In the genomic region with DNA sequence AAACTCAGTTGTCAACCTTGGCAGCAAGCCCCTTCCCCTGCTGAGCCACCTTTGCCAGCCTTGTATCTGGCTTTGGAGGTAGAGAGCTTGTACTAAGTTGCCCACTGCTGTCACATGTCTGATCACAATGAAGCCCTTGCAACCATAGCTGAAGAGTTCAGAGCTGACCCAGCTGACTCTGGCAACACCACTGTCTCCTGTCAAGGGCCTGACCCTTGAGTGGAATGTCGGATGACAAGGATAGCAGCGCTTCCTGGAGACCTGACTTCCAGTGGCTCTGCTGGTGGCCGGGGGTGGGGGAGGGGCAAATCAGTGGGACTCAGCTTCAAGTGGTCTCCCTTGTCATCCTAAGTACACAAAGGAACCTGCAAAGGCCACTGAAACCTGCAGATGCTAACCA, we compare ENCODE assay signal across 26 mouse cellular contexts.
DNase-seq lines count a peak whose midpoint lies in the region; ATAC-seq lines count a peak whose summit lies in the region.
"Had no signal": no experiment of that assay in that cellular context is flagged by ENCODE, and none has a peak within 500 bp of the region (broad histone marks: within the 10 kb centered on the region; RNA-seq: fewer than 3 reads in every experiment).

No protein-coding gene starts in this region.

- no peak for DNase-seq in forebrain, embryonic 10.5 days (ENCODE audit: extremely low spot score, low spot score)
- no peak for DNase-seq in hindbrain, embryonic 11.5 days (ENCODE audit: low spot score)
- no peak for DNase-seq in neural tube, embryonic 10.5 days (ENCODE audit: extremely low spot score, low spot score)
- DNase-seq in frontal cortex, adult 2 months (ENCODE audit: extremely low spot score in 1 of 2, low spot score in 1 of 2): no peak
- DNase-seq: adrenal gland, adult 8-10 months; cerebellum, adult 2 months; cerebellum, postnatal 14 days; forebrain, postnatal 0 days; gastrocnemius, postnatal 10 days; heart, postnatal 4 days; kidney, adult 18-20 months; kidney, postnatal 36 days; right cerebral cortex, postnatal 14 days; thymus, postnatal 14 days had no signal

- H3K4me3 ChIP-seq in forebrain, embryonic 10.5 days: no peak overlapping the region
- no peak overlapping the region for H3K4me3 ChIP-seq in forebrain, embryonic 16.5 days (replicated peaks; ENCODE audit: low read length)
- no peak overlapping the region for H3K4me3 ChIP-seq in hindbrain, embryonic 11.5 days (ENCODE audit: low read depth, low read length)
- no peak overlapping the region for H3K4me3 ChIP-seq in hindbrain, embryonic 16.5 days (ENCODE audit: low read length)
- no peak overlapping the region for H3K4me3 ChIP-seq in neural tube, embryonic 12.5 days
- H3K4me3 ChIP-seq: layer of hippocampus, adult 2 months; left cerebral cortex, adult 2 months; limb, embryonic 12.5 days; lung, embryonic 15.5 days had no signal

- no peak overlapping the region for H3K9ac ChIP-seq in forebrain, embryonic 16.5 days (replicated peaks; ENCODE audit: low read depth, low read length)
- H3K9ac ChIP-seq in hindbrain, embryonic 11.5 days (ENCODE audit: low read depth, low read length): no peak overlapping the region
- no peak overlapping the region for H3K9ac ChIP-seq in hindbrain, embryonic 16.5 days (ENCODE audit: low read depth, low read length)
- no peak overlapping the region for H3K9ac ChIP-seq in neural tube, embryonic 12.5 days
- H3K9ac ChIP-seq: forebrain, postnatal 0 days; limb, embryonic 12.5 days; lung, embryonic 15.5 days had no signal

- H3K4me2 ChIP-seq in forebrain, embryonic 16.5 days (ENCODE audit: low read length): no peak overlapping the region
- H3K4me2 ChIP-seq in hindbrain, embryonic 11.5 days (replicated peaks; ENCODE audit: low read depth, low read length): no peak overlapping the region
- no peak overlapping the region for H3K4me2 ChIP-seq in hindbrain, embryonic 16.5 days (ENCODE audit: low read length)
- H3K4me2 ChIP-seq in neural tube, embryonic 12.5 days (replicated peaks): 0 out of 2 replicates have a peak overlapping the region, but pooled peaks have one; percentile 21
- H3K4me2 ChIP-seq: heart, embryonic 11.5 days; limb, embryonic 12.5 days; liver, embryonic 11.5 days; lung, embryonic 15.5 days; midbrain, embryonic 11.5 days had no signal

- ATAC-seq in forebrain, embryonic 16.5 days: no peak
- no peak for ATAC-seq in hindbrain, embryonic 11.5 days (ENCODE audit: low FRiP score)
- ATAC-seq in hindbrain, embryonic 16.5 days: no peak
- no peak for ATAC-seq in neural tube, embryonic 12.5 days (ENCODE audit: low FRiP score, low read depth)
- ATAC-seq: inflammation-experienced regulatory T-cells, adult 6 months had no signal

- peaks cover 33% of the 10 kb centered on the region for H3K27me3 ChIP-seq in forebrain, embryonic 10.5 days (ENCODE audit: poor library complexity, severe bottlenecking)
- no peaks in the 10 kb centered on the region for H3K27me3 ChIP-seq in forebrain, embryonic 16.5 days (replicated peaks; ENCODE audit: control insufficient read depth, insufficient read depth, low read length)
- no peaks in the 10 kb centered on the region for H3K27me3 ChIP-seq in hindbrain, embryonic 11.5 days (ENCODE audit: control insufficient read depth, insufficient read depth, low read length)
- H3K27me3 ChIP-seq in hindbrain, embryonic 16.5 days (replicated peaks; ENCODE audit: control insufficient read depth, insufficient read depth, low read length): no peaks in the 10 kb centered on the region
- no peaks in the 10 kb centered on the region; the same call in 1 of the 2 replicates for H3K27me3 ChIP-seq in neural tube, embryonic 12.5 days (replicated peaks)
- H3K27me3 ChIP-seq: CH12.LX; lung, embryonic 15.5 days had no signal

- WGBS in forebrain, embryonic 10.5 days: 62% methylated on average over 3 of the region's 3 CpGs
- WGBS in forebrain, embryonic 16.5 days: 83% methylated on average over 3 of the region's 3 CpGs
- WGBS in hindbrain, embryonic 11.5 days: 44% methylated on average over 3 of the region's 3 CpGs
- 45% methylated on average over 3 of the region's 3 CpGs for WGBS in hindbrain, embryonic 16.5 days
- 52% methylated on average over 3 of the region's 3 CpGs for WGBS in neural tube, embryonic 12.5 days

- peaks cover 44% of the 10 kb centered on the region for H3K4me1 ChIP-seq in forebrain, embryonic 10.5 days
- H3K4me1 ChIP-seq in forebrain, embryonic 16.5 days (replicated peaks; ENCODE audit: control insufficient read depth, insufficient read depth, low read length): peaks cover 16% of the 10 kb centered on the region
- H3K4me1 ChIP-seq in hindbrain, embryonic 11.5 days (replicated peaks; ENCODE audit: control insufficient read depth, insufficient read depth, low read length): peaks cover 5% of the 10 kb centered on the region; the same call in 1 of the 2 replicates
- peaks cover 12% of the 10 kb centered on the region for H3K4me1 ChIP-seq in hindbrain, embryonic 16.5 days (ENCODE audit: control insufficient read depth, insufficient read depth, low read depth, low read length)
- peaks cover 30% of the 10 kb centered on the region for H3K4me1 ChIP-seq in neural tube, embryonic 12.5 days

- peak overlapping the region; percentile 66 for H3K27ac ChIP-seq in forebrain, embryonic 10.5 days
- H3K27ac ChIP-seq in forebrain, embryonic 16.5 days (ENCODE audit: low read length): no peak overlapping the region
- peak overlapping the region; percentile 5 for H3K27ac ChIP-seq in hindbrain, embryonic 11.5 days (ENCODE audit: low read depth, low read length)
- H3K27ac ChIP-seq in hindbrain, embryonic 16.5 days (ENCODE audit: low read depth, low read length): no peak overlapping the region
- H3K27ac ChIP-seq in neural tube, embryonic 12.5 days: no peak overlapping the region
- H3K27ac ChIP-seq: layer of hippocampus, adult 2 months; left cerebral cortex, adult 2 months; limb, embryonic 12.5 days; lung, embryonic 15.5 days had no signal

- H3K9me3 ChIP-seq in forebrain, embryonic 10.5 days: no peaks in the 10 kb centered on the region
- no peaks in the 10 kb centered on the region for H3K9me3 ChIP-seq in forebrain, embryonic 16.5 days (ENCODE audit: control insufficient read depth, low read length)
- no peaks in the 10 kb centered on the region for H3K9me3 ChIP-seq in hindbrain, embryonic 11.5 days (ENCODE audit: control insufficient read depth, low read length)
- no peaks in the 10 kb centered on the region for H3K9me3 ChIP-seq in hindbrain, embryonic 16.5 days (ENCODE audit: control insufficient read depth, low read length)
- H3K9me3 ChIP-seq in neural tube, embryonic 12.5 days: no peaks in the 10 kb centered on the region
- H3K9me3 ChIP-seq: limb, embryonic 12.5 days; lung, embryonic 15.5 days had no signal

- H3K36me3 ChIP-seq in forebrain, embryonic 10.5 days (replicated peaks): no peaks in the 10 kb centered on the region
- H3K36me3 ChIP-seq in forebrain, embryonic 16.5 days (ENCODE audit: control insufficient read depth, insufficient read depth): no peaks in the 10 kb centered on the region
- no peaks in the 10 kb centered on the region for H3K36me3 ChIP-seq in hindbrain, embryonic 11.5 days (ENCODE audit: control insufficient read depth, insufficient read depth, low read length)
- H3K36me3 ChIP-seq in hindbrain, embryonic 16.5 days (ENCODE audit: control insufficient read depth, insufficient read depth, low read length): no peaks in the 10 kb centered on the region
- no peaks in the 10 kb centered on the region for H3K36me3 ChIP-seq in neural tube, embryonic 12.5 days
- H3K36me3 ChIP-seq: limb, embryonic 12.5 days; lung, embryonic 15.5 days had no signal

Comparison
In these comparisons a context has a peak if more than half of its experiments do, and no peak if none do; other contexts are left out.
1. H3K27ac ChIP-seq: peak in forebrain, embryonic 10.5 days (single experiment) and hindbrain, embryonic 11.5 days (single experiment); none in forebrain, embryonic 16.5 days (single experiment), hindbrain, embryonic 16.5 days (single experiment) and neural tube, embryonic 12.5 days (single experiment).